Mouse (Mus musculus) central nervous system, embryonic 11.5 days (tissue): ENCODE data around the gene Dennd1c. TPM values are rescaled to one million over a fixed set of nuclear protein-coding genes. Genes with fewer than 3 reads are reported as not detected.

ENCODE experiments used
- polyA plus RNA-seq: library from polyadenylated mRNA; depleted of rRNA; stranded (reverse); fragments of >200 nt; gene quantifications from 2 replicates; pipeline ENCODE4 v1.2.3, GENCODE M21; 2012; rRNA removed

The Dennd1c gene
- 3.9 and 5.1 TPM in 2 replicates for polyA plus RNA-seq

DNA sequence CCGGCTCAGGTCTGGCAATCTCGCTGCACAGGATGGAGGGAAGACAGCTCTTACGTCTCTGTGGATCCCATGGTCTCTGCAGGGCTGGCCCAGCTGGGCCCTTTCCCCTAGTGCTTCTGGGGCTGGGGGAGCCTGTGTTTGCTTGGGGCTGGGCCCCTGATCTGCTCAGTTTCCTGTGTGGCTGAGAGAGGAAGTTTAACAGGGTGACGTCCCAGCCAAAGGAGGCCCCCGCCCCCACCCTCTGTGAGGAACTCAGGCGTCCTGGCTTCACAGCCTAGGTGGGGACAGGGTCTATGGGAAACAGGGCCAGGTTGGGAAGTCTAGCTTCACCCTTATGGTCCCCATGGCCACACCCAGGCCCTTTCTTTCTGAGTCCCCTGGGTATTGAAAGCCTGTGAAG lies at the start of gene Dennd1c:
Gene Dennd1c (minus strand): TSS at position 179 of the 400 bp plus-strand sequence.

DNA sequence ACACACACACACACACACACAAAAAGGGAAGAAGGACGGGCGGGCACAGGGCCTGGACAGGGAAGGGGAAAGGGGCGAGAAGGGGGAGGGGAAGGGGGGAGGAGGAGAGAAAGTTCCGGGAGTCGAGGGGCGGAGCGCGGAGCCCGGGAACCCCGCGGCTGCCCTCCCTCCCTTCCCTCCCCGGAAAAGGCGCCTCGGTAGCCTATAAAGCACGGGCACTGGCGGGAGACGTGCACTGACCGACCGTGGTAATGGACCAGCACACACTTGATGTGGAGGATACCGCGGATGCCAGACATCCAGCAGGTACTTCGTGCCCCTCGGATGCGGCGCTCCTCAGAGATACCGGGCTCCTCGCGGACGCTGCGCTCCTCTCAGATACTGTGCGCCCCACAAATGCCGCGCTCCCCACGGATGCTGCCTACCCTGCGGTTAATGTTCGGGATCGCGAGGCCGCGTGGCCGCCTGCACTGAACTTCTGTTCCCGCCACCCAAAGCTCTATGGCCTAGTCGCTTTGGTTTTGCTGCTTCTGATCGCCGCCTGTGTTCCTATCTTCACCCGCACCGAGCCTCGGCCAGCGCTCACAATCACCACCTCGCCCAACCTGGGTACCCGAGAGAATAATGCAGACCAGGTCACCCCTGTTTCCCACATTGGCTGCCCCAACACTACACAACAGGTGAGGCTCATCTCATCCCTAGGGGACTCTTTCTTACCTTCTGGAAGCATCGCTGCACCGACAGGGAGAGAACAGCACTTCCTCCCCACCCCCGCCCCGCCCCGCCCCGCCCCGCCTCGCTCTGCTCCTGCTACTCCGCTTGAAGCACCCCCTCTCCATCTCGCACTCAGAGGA lies 27.1 kb upstream of the Dennd1c start, which contains the start of gene Tnfsf9:
Gene Tnfsf9 (plus strand): TSS at position 145 of the 854 bp plus-strand sequence.

GRCm38 (mm10) chr17:57087049-57087832 lies 8.9 kb upstream of the Dennd1c start, which contains the start of gene Tubb4a:
TSS of gene Tubb4a (minus strand) at chr17:57087782.

GRCm38 (mm10) chr17:57059486-57059977 lies 18.8 kb downstream of the Dennd1c start, which contains the start of gene Slc25a23:
TSS of gene Slc25a23 (minus strand) at chr17:57059863.

DNA sequence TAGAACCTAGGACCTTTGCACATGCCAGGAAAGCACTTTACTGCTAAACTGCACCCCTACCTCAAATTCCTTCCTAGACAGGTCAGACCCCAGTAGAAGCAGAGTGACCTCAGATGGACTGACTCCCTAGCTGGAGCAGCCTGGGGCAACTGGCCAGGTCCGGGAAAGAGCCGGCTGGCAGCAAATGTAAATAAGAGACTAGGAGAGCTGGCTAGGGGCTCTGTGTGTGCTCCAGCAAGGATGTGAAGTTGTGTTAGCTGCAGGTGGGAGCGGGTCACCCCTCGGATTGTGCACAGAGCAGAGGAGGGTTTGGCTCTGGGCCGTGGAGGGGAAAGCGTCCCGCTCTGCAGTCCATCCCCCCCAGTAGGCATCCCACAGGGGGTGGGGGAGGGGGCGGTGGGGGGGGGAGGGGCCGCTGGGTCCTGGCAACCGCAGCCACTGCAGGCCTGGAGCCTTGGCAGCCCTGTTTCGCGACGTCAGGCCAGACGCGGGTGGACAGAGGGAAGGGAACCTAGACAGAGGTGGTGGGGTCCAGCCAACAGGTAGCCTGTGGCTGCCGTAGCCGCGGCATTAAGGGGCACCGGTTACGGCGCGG lies 19.3 kb downstream of the Dennd1c start, which contains the start of gene Crb3:
Gene Crb3 (plus strand): TSS at position 215 of the 595 bp plus-strand sequence.

DNA sequence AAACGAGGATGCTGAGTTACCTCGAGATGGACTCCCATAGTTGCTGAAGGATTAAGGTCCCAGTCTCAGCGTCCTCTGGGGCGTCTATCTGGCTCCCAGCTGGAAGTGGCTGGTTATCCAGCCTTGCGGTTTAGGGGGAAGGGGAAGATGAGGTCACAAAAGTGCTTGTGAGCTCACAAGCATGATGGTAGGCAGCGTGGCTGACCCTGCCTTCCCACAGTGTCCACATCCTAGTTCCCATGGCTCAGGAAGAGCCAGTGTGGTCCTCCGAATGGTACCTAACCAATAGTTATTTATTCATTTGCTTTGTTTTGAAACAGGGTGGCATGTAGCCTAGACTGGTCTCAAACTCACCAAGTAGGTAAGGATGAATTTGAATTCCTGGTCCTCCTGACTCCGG lies 36.8 kb downstream of the Dennd1c start, which contains the start of gene Slc25a41:
Gene Slc25a41 (minus strand): TSS at position 101 of the 400 bp plus-strand sequence.

DNA sequence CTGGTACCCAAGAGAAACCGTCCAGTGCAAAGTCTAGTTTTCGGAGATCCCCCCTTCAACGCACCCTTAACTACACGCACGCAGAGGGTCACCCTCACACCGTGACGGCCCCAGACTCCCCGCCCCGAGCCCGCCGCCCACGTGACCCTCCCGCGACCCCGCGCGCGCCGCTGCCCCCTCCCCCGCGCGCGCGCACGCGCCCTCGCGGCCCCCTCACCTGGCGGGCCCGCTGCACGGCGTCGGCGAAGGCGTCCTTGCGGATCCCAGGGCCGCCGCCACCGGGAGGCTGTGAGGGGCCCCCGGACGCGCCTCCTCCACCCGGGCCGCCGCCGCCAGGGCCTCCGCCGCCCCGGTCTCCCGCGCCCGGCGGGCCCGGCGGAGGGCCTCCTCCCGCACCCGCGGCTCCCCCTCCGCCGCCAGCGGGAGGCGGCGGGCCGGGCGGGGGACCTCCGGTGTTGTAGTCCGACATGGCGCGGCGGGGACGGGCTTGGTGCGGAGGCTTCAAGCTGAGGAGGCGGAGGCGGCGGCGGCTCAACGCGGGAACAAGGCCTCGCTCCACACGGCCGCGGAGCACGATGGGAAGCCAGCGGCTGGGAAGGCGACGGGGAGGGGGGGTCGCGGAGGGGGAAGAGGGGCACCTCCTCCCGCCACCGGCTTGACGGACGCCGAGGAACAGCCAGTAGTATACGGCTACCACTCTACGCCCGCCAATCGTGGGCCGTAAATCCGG lies 47.2 kb downstream of the Dennd1c start, which contains the start of gene Khsrp:
Gene Khsrp (minus strand): TSS at position 592 of the 730 bp plus-strand sequence.

Other genes with a start within 250 kb of the Dennd1c start
- 7.5 and 8.4 TPM in 2 replicates for gene Rfx2, start 247.5 kb downstream of the Dennd1c start, polyA plus RNA-seq
- gene Acsbg2, start 204.1 kb downstream of the Dennd1c start, polyA plus RNA-seq = not detected in 2 replicates
- gene 1700061G19Rik, start 203.0 kb downstream of the Dennd1c start, polyA plus RNA-seq = 0.04 TPM in 1 of 2 replicates, not detected in the other
- gene Mllt1, start 143.1 kb downstream of the Dennd1c start, polyA plus RNA-seq = 95.9 and 103 TPM in 2 replicates
- not detected in 2 replicates for gene Acer1, start 96.4 kb downstream of the Dennd1c start, polyA plus RNA-seq
- 96.5 and 130 TPM in 2 replicates for gene Clpp, start 88.2 kb downstream of the Dennd1c start, polyA plus RNA-seq
- 22.3 and 23.3 TPM in 2 replicates for gene Alkbh7, start 81.2 kb downstream of the Dennd1c start, polyA plus RNA-seq
- 0.17 TPM in 1 of 2 replicates, not detected in the other for gene Pspn, start 78.5 kb downstream of the Dennd1c start, polyA plus RNA-seq
- 82.8 and 142 TPM in 2 replicates for gene Gtf2f1, start 67.2 kb downstream of the Dennd1c start, polyA plus RNA-seq
- gene Gm17949, start 67.0 kb downstream of the Dennd1c start, polyA plus RNA-seq = 0.05 and 0.08 TPM in 2 replicates
- gene Khsrp, start 47.0 kb downstream of the Dennd1c start, polyA plus RNA-seq = 132 and 136 TPM in 2 replicates
- gene Slc25a41, start 36.9 kb downstream of the Dennd1c start, polyA plus RNA-seq = not detected in 2 replicates
- 0.85 and 1.8 TPM in 2 replicates for gene Crb3, start 19.4 kb downstream of the Dennd1c start, polyA plus RNA-seq
- 28.0 and 35.7 TPM in 2 replicates for gene Slc25a23, start 18.7 kb downstream of the Dennd1c start, polyA plus RNA-seq
- gene Tubb4a, start 9.3 kb upstream of the Dennd1c start, polyA plus RNA-seq = 70.7 and 72.5 TPM in 2 replicates
- 6.2 and 6.5 TPM in 2 replicates for gene Tnfsf9, start 26.8 kb upstream of the Dennd1c start, polyA plus RNA-seq
- 0.20 and 0.22 TPM in 2 replicates for gene Cd70, start 71.3 kb upstream of the Dennd1c start, polyA plus RNA-seq
- gene Tnfsf14, start 115.7 kb upstream of the Dennd1c start, polyA plus RNA-seq = 0.35 TPM in 2 replicates
- 2.6 and 3.3 TPM in 2 replicates for gene C3, start 149.6 kb upstream of the Dennd1c start, polyA plus RNA-seq
- gene Gpr108, start 169.9 kb upstream of the Dennd1c start, polyA plus RNA-seq = 14.1 and 20.4 TPM in 2 replicates
- gene Trip10, start 170.9 kb upstream of the Dennd1c start, polyA plus RNA-seq = 28.3 and 33.5 TPM in 2 replicates
- gene Vav1, start 200.6 kb upstream of the Dennd1c start, polyA plus RNA-seq = 1.7 and 2.3 TPM in 2 replicates